Mouse (Mus musculus): ENCODE results near the gene Slc46a1.

- no peak for TF ChIP-seq POLR2A (IDR thresholded peaks at IDR 0.05; ENCODE audit: low read depth, low read length)
- TF ChIP-seq CTCF (conservative IDR thresholded peaks at IDR 0.05; ENCODE audit: insufficient read depth, insufficient read length, low read depth, low read length), result no peak
These were observed 18.1 kb downstream of the Slc46a1 start for GRCm38 (mm10) chr11:78483639-78484038.

All from kidney, adult 2 months (tissue).